Mouse (Mus musculus): ENCODE data around the gene Gm26920. TPM values are rescaled to one million over a fixed set of nuclear protein-coding genes. Genes with fewer than 3 reads are reported as not detected.
A peak's percentile ranks its signal among the peaks of the same experiment; 100 is the strongest.

The Gm26920 gene
- total RNA-seq, 1 experiment, result 0.71 TPM

- in situ Hi-C loops (cut with MboI; ENCODE audit: low sequenced_read_pairs in 2 of 2, unreplicated experiment in 2 of 2), result no loop called here
- 0 out of 2 replicates have a peak, but pooled peaks have one; percentile 32 for TF ChIP-seq ZNF384 (IDR thresholded peaks at IDR 0.05; ENCODE audit: low read depth, low read length)
- no peak for TF ChIP-seq ZC3H11A (IDR thresholded peaks at IDR 0.05; ENCODE audit: borderline replicate concordance, low read depth, low read length)
- DNase-seq (ENCODE audit: low read depth, low spot score), result no peak
- Histone ChIP-seq H3K36me3 (ENCODE audit: control insufficient read depth, insufficient read depth, low read length, poor library complexity, severe bottlenecking) (peaks cover 10% of the 10 kb centered on the region), H3K9me3 (ENCODE audit: control insufficient read depth, insufficient read depth, low read depth, low read length) (no peaks in the 10 kb centered on the region), H3K4me3 (ENCODE audit: insufficient read depth in 1 of 2, low read depth in 1 of 2, low read length in 2 of 2, poor library complexity in 1 of 2, severe bottlenecking in 1 of 2) (no peak overlapping the region), H3K9ac (ENCODE audit: insufficient read depth, low read depth, low read length, poor library complexity, severe bottlenecking) (no peak overlapping the region), H3K27ac (ENCODE audit: insufficient read depth, low read depth, low read length, poor library complexity, severe bottlenecking) (no peak overlapping the region), H3K4me1 (ENCODE audit: control insufficient read depth in 2 of 2, insufficient read depth in 2 of 2, low read length in 2 of 2, poor library complexity in 1 of 2) (no peaks in the 10 kb centered on the region)
Measured at GRCm38 (mm10) chr7:30053591-30053990, 36.6 kb downstream of the Gm26920 start.

GRCm38 (mm10) chr7:30050882-30051548 is 39.2 kb downstream of the Gm26920 start, which contains the start of gene Zfp14:
Gene Zfp14 (minus strand): TSS chr7:30051380.
- 0 out of 2 replicates have a peak, but pooled peaks cover 2% of the 10 kb centered on the region for H3K36me3 ChIP-seq (ENCODE audit: control insufficient read depth, insufficient read depth, low read length, poor library complexity, severe bottlenecking)
- no peaks in the 10 kb centered on the region for H3K9me3 ChIP-seq (ENCODE audit: control insufficient read depth, insufficient read depth, low read depth, low read length)
- peak; percentile 82 for DNase-seq (ENCODE audit: low read depth, low spot score)
- no peaks in the 10 kb centered on the region for H3K4me1 ChIP-seq (ENCODE audit: control insufficient read depth in 2 of 2, insufficient read depth in 2 of 2, low read length in 2 of 2, poor library complexity in 1 of 2)
- TF ChIP-seq HCFC1 (IDR thresholded peaks at IDR 0.05; ENCODE audit: borderline replicate concordance, insufficient read depth, low read length) (peak; percentile 93), ZNF384 (IDR thresholded peaks at IDR 0.05; ENCODE audit: low read depth, low read length) (no peak), MAFK (IDR thresholded peaks at IDR 0.05; ENCODE audit: insufficient read depth, low read depth, low read length) (no peak)
- H3K9ac ChIP-seq (ENCODE audit: insufficient read depth, low read depth, low read length, poor library complexity, severe bottlenecking), result peak within 1 kb of the TSS; percentile 75; the same call in 1 of the 2 replicates
- in situ Hi-C loops (cut with MboI; ENCODE audit: low sequenced_read_pairs in 2 of 2, unreplicated experiment in 2 of 2), result no loop called here
- no peak within 1 kb of the TSS for H3K27ac ChIP-seq (ENCODE audit: insufficient read depth, low read depth, low read length, poor library complexity, severe bottlenecking)
- peak within 1 kb of the TSS; percentile 81 to 90 for H3K4me3 ChIP-seq (ENCODE audit: insufficient read depth in 1 of 2, low read depth in 1 of 2, low read length in 2 of 2, poor library complexity in 1 of 2, severe bottlenecking in 1 of 2)

GRCm38 (mm10) chr7:30048126-30048525 is 42.1 kb downstream of the Gm26920 start:
- in situ Hi-C loops (cut with MboI; ENCODE audit: low sequenced_read_pairs in 2 of 2, unreplicated experiment in 2 of 2), result no loop called here
- DNase-seq (ENCODE audit: low read depth, low spot score), result no peak
- no peak for TF ChIP-seq HCFC1 (IDR thresholded peaks at IDR 0.05; ENCODE audit: borderline replicate concordance, insufficient read depth, low read length)
- no peak for TF ChIP-seq ZC3H11A (IDR thresholded peaks at IDR 0.05; ENCODE audit: borderline replicate concordance, low read depth, low read length)
- TF ChIP-seq ZNF384 (IDR thresholded peaks at IDR 0.05; ENCODE audit: low read depth, low read length), result no peak
- TF ChIP-seq MAFK (IDR thresholded peaks at IDR 0.05; ENCODE audit: insufficient read depth, low read depth, low read length), result no peak
- TF ChIP-seq CHD2 (IDR thresholded peaks at IDR 0.05; ENCODE audit: low read depth, low read length), result no peak
- Histone ChIP-seq H3K27ac (ENCODE audit: insufficient read depth, low read depth, low read length, poor library complexity, severe bottlenecking) (no peak overlapping the region), H3K4me3 (ENCODE audit: insufficient read depth in 1 of 2, low read depth in 1 of 2, low read length in 2 of 2, poor library complexity in 1 of 2, severe bottlenecking in 1 of 2) (no peak overlapping the region), H3K9me3 (ENCODE audit: control insufficient read depth, insufficient read depth, low read depth, low read length) (no peaks in the 10 kb centered on the region), H3K9ac (ENCODE audit: insufficient read depth, low read depth, low read length, poor library complexity, severe bottlenecking) (no peak overlapping the region), H3K36me3 (ENCODE audit: control insufficient read depth, insufficient read depth, low read length, poor library complexity, severe bottlenecking) (no peaks in the 10 kb centered on the region), H3K4me1 (ENCODE audit: control insufficient read depth in 2 of 2, insufficient read depth in 2 of 2, low read length in 2 of 2, poor library complexity in 1 of 2) (no peaks in the 10 kb centered on the region)

DNA sequence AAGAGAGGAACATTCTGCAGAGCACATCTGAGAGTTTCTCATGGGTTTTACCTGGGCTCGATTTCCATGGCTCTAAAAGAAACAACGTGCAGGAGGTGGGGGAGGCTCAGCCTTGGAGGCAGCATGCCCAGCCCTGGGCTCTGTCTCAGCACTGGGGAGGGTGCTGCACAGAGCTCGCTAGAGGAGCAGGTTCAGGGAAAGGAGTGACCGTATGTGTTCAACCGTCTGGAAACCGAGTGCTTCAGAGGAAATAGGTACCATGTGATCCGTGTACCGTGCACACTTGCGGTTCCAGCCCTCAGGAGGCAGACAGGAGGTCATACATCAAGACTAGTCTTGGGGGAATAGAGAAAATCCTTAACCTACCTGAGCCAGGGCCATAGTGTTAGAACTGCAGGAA is 45.9 kb downstream of the Gm26920 start:
- Histone ChIP-seq H3K9me3 (ENCODE audit: control insufficient read depth, insufficient read depth, low read depth, low read length) (no peaks in the 10 kb centered on the region), H3K9ac (ENCODE audit: insufficient read depth, low read depth, low read length, poor library complexity, severe bottlenecking) (no peak overlapping the region), H3K27ac (ENCODE audit: insufficient read depth, low read depth, low read length, poor library complexity, severe bottlenecking) (no peak overlapping the region), H3K36me3 (ENCODE audit: control insufficient read depth, insufficient read depth, low read length, poor library complexity, severe bottlenecking) (no peaks in the 10 kb centered on the region), H3K4me3 (ENCODE audit: insufficient read depth in 1 of 2, low read depth in 1 of 2, low read length in 2 of 2, poor library complexity in 1 of 2, severe bottlenecking in 1 of 2) (no peak overlapping the region), H3K4me1 (ENCODE audit: control insufficient read depth in 2 of 2, insufficient read depth in 2 of 2, low read length in 2 of 2, poor library complexity in 1 of 2) (no peaks in the 10 kb centered on the region)
- in situ Hi-C loops (cut with MboI; ENCODE audit: low sequenced_read_pairs in 2 of 2, unreplicated experiment in 2 of 2), result no loop called here
- TF ChIP-seq CHD2 (IDR thresholded peaks at IDR 0.05; ENCODE audit: low read depth, low read length), result no peak
- TF ChIP-seq ZNF384 (IDR thresholded peaks at IDR 0.05; ENCODE audit: low read depth, low read length), result no peak
- no peak for TF ChIP-seq MAFK (IDR thresholded peaks at IDR 0.05; ENCODE audit: insufficient read depth, low read depth, low read length)
- TF ChIP-seq HCFC1 (IDR thresholded peaks at IDR 0.05; ENCODE audit: borderline replicate concordance, insufficient read depth, low read length), result no peak
- TF ChIP-seq ZC3H11A (IDR thresholded peaks at IDR 0.05; ENCODE audit: borderline replicate concordance, low read depth, low read length), result no peak
- no peak for DNase-seq (ENCODE audit: low read depth, low spot score)

All from ES-E14 (cell line).